Mouse (Mus musculus) hindbrain, embryonic 11.5 days (tissue): ENCODE results near the gene D430019H16Rik. TPM values are rescaled to one million over a fixed set of nuclear protein-coding genes. Genes with fewer than 3 reads are reported as not detected.
A peak's percentile ranks its signal among the peaks of the same experiment; 100 is the strongest.

ENCODE experiments used
- ATAC-seq: fragments of 200-750 bp; cut with Nextera tagmentation; 2 replicates; pipeline ENCODE4 v1.8.0; 2017; ENCODE audit warnings: mild to moderate bottlenecking, moderate TSS enrichment, moderate library complexity; ENCODE audit not compliant: low FRiP score
- DNase-seq: peaks from one replicate; pipeline ENCODE4 v3.0.0-alpha.2; 2015; ENCODE audit warnings: low spot score
- H3K27ac ChIP-seq: fragments of 300-500 bp; sonication (generic); 2 replicates; pipeline ENCODE4 v1.5.1; 2014; ENCODE audit warnings: mild to moderate bottlenecking, low read depth, low read length
- H3K27me3 ChIP-seq: fragments of 300-500 bp; sonication (generic); 2 replicates; pipeline ENCODE4 v1.6.1; 2014; ENCODE audit warnings: mild to moderate bottlenecking, low read length, moderate library complexity, mixed read lengths; ENCODE audit not compliant: control insufficient read depth, insufficient read depth
- H3K36me3 ChIP-seq: fragments of 300-500 bp; sonication (generic); 2 replicates; pipeline ENCODE4 v1.6.1; 2014; ENCODE audit warnings: mild to moderate bottlenecking, low read length, moderate library complexity, mixed read lengths; ENCODE audit not compliant: control insufficient read depth, insufficient read depth
- H3K4me1 ChIP-seq: fragments of 300-500 bp; sonication (generic); replicated peaks from 2 replicates; pipeline ENCODE4 v1.6.1; 2014; ENCODE audit warnings: low read length, mixed read lengths; ENCODE audit not compliant: control insufficient read depth, insufficient read depth
- H3K4me2 ChIP-seq: fragments of 300-500 bp; sonication (generic); replicated peaks from 2 replicates; pipeline ENCODE4 v1.6.1; 2014; ENCODE audit warnings: mild to moderate bottlenecking, low read depth, low read length
- H3K4me3 ChIP-seq: fragments of 300-500 bp; sonication (generic); 2 replicates; pipeline ENCODE4 v1.5.1; 2014; ENCODE audit warnings: low read depth, low read length
- H3K9ac ChIP-seq: fragments of 300-500 bp; sonication (generic); 2 replicates; pipeline ENCODE4 v1.6.1; 2014; ENCODE audit warnings: low read depth, low read length
- H3K9me3 ChIP-seq: fragments of 300-500 bp; sonication (generic); 2 replicates; pipeline ENCODE4 v1.6.1; 2016; ENCODE audit warnings: low read length; ENCODE audit not compliant: control insufficient read depth
- WGBS: fragments of 180-500 bp; shearing (Covaris S2); extraction: QIAGEN DNeasy Blood & Tissue Kit; methylation state at CpG from one replicate; pipeline ENCODE4 v1.1.7; 2014; 5-methylcytosine and 5-hydroxymethylcytosine counted together
- polyA plus RNA-seq: library from polyadenylated mRNA; unstranded; fragments of >200 nt; fragmentation: Nextera tagmentation; extraction: Ambion mirVana; gene quantifications from 2 replicates; pipeline ENCODE4 v1.2.1, GENCODE M21; 2014

The D430019H16Rik gene
- polyA plus RNA-seq, 1 experiment from 2014 or later = 13.4 TPM

GRCm38 (mm10) chr12:105498842-105499241 lies 45.2 kb downstream of the D430019H16Rik start:
- Histone ChIP-seq H3K4me2 (no peak overlapping the region), H3K4me1 (no peaks in the 10 kb centered on the region), H3K4me3 (no peak overlapping the region), H3K9ac (no peak overlapping the region), H3K27ac (no peak overlapping the region), H3K9me3 (no peaks in the 10 kb centered on the region), H3K27me3 (no peaks in the 10 kb centered on the region), H3K36me3 (no peaks in the 10 kb centered on the region)
- DNase-seq = no peak
- 71% methylated on average over 4 of the region's 4 CpGs for WGBS
- ATAC-seq = no peak

- Histone ChIP-seq H3K36me3 (no peaks in the 10 kb centered on the region), H3K4me3 (no peak overlapping the region), H3K27ac (no peak overlapping the region), H3K4me2 (no peak overlapping the region), H3K9me3 (no peaks in the 10 kb centered on the region), H3K4me1 (no peaks in the 10 kb centered on the region), H3K27me3 (no peaks in the 10 kb centered on the region), H3K9ac (no peak overlapping the region)
- no peak for ATAC-seq
- WGBS = 72% methylated on average over 5 of the region's 5 CpGs
- DNase-seq = no peak
Observed at GRCm38 (mm10) chr12:105500940-105501339, 47.3 kb downstream of the D430019H16Rik start.

- ATAC-seq (no peak), DNase-seq (peak; percentile 49)
- no peak overlapping the region for H3K4me3 ChIP-seq
- WGBS = 61% methylated on average over 6 of the region's 6 CpGs
- no peaks in the 10 kb centered on the region for H3K9me3 ChIP-seq
- H3K4me2 ChIP-seq = no peak overlapping the region
- no peak overlapping the region for H3K27ac ChIP-seq
- H3K4me1 ChIP-seq = no peaks in the 10 kb centered on the region
- no peak overlapping the region for H3K9ac ChIP-seq
- no peaks in the 10 kb centered on the region for H3K27me3 ChIP-seq
- no peaks in the 10 kb centered on the region for H3K36me3 ChIP-seq
Observed at GRCm38 (mm10) chr12:105504736-105505135, 51.1 kb downstream of the D430019H16Rik start.

GRCm38 (mm10) chr12:105511109-105511508 lies 57.5 kb downstream of the D430019H16Rik start:
- Histone ChIP-seq H3K27ac (no peak overlapping the region), H3K4me1 (no peaks in the 10 kb centered on the region), H3K9me3 (no peaks in the 10 kb centered on the region), H3K36me3 (no peaks in the 10 kb centered on the region), H3K27me3 (no peaks in the 10 kb centered on the region), H3K4me2 (no peak overlapping the region), H3K9ac (no peak overlapping the region), H3K4me3 (no peak overlapping the region)
- DNase-seq (no peak), ATAC-seq (no peak)
- 97% methylated on average over 5 of the region's 5 CpGs for WGBS

GRCm38 (mm10) chr12:105511671-105512502 lies 58.2 kb downstream of the D430019H16Rik start:
- ATAC-seq (no peak), DNase-seq (no peak)
- Histone ChIP-seq H3K4me1 (no peaks in the 10 kb centered on the region), H3K9me3 (no peaks in the 10 kb centered on the region), H3K4me3 (no peak overlapping the region), H3K27ac (no peak overlapping the region), H3K4me2 (no peak overlapping the region), H3K36me3 (no peaks in the 10 kb centered on the region), H3K27me3 (no peaks in the 10 kb centered on the region), H3K9ac (no peak overlapping the region)
- 82% methylated on average over 16 of the region's 16 CpGs for WGBS

- no peak for DNase-seq
- Histone ChIP-seq H3K4me2 (no peak overlapping the region), H3K27ac (no peak overlapping the region), H3K27me3 (no peaks in the 10 kb centered on the region), H3K4me3 (no peak overlapping the region), H3K9me3 (no peaks in the 10 kb centered on the region), H3K36me3 (no peaks in the 10 kb centered on the region), H3K4me1 (no peaks in the 10 kb centered on the region), H3K9ac (no peak overlapping the region)
- WGBS = 86% methylated on average over 10 of the region's 10 CpGs
- no peak for ATAC-seq
Observed at GRCm38 (mm10) chr12:105514111-105514510, 60.5 kb downstream of the D430019H16Rik start.

- DNase-seq (no peak), ATAC-seq (no peak)
- Histone ChIP-seq H3K27me3 (no peaks in the 10 kb centered on the region), H3K4me2 (no peak overlapping the region), H3K27ac (no peak overlapping the region), H3K9ac (no peak overlapping the region), H3K36me3 (no peaks in the 10 kb centered on the region), H3K4me1 (no peaks in the 10 kb centered on the region), H3K4me3 (no peak overlapping the region), H3K9me3 (no peaks in the 10 kb centered on the region)
- WGBS = 89% methylated on average over 21 of the region's 21 CpGs
Observed at GRCm38 (mm10) chr12:105517026-105517675, 63.5 kb downstream of the D430019H16Rik start.

GRCm38 (mm10) chr12:105519851-105520250 lies 66.2 kb downstream of the D430019H16Rik start:
- no peak overlapping the region for H3K4me2 ChIP-seq
- DNase-seq = no peak
- H3K4me3 ChIP-seq = no peak overlapping the region
- no peak for ATAC-seq
- WGBS = 94% methylated on average over 2 of the region's 2 CpGs
- no peaks in the 10 kb centered on the region for H3K9me3 ChIP-seq
- no peaks in the 10 kb centered on the region for H3K36me3 ChIP-seq
- no peaks in the 10 kb centered on the region for H3K4me1 ChIP-seq
- H3K9ac ChIP-seq = no peak overlapping the region
- no peaks in the 10 kb centered on the region for H3K27me3 ChIP-seq
- no peak overlapping the region for H3K27ac ChIP-seq
